Mouse (Mus musculus): Measurements from ENCODE around the gene Icam5. TPM values are rescaled to one million over a fixed set of nuclear protein-coding genes. Genes with fewer than 3 reads are reported as not detected.

The Icam5 gene
- polyA plus RNA-seq, 1 experiment from 2014 or later = 0.14 TPM

DNA sequence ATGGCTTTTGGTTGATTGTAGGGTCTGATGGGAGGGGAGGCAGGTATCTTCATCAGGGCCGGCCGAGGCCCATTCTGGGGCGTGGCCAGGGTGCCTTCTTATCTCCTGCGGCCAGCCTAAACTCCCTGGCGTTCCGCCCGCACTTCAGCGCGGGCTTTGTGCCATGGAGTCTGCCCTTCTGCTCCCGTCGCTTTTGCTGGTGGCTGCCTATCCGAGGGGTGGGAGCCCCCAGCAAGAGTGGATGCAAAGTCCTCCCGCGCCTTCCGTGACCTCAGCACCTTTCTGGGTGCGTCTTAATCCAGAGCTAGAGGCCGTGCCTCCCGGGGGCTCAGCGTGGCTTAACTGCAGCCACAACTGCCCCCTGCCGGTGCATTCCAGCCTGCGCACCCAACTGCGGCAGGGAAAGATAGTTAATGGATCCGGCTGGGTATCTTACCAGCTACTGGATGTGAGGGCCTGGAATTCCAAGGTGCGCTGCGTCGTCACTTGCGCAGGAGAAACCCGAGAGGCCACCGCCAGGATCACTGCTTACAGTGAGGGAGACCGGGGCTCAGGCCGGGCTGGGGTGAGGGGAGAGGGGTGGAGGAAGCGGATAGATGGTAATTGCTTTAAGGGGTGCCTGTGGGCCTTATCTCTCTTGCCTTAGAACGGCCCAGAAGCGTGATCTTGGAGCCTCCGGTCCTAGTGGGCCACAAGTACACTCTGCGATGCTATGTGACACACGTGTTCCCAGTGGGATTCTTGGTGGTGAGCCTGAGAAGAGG lies 2.4 kb upstream of the Icam5 start, which contains the start of gene Icam4:
Gene Icam4 (plus strand): TSS at position 83 of the 764 bp plus-strand sequence.
- no peak within 1 kb of the TSS for H3K27ac ChIP-seq
- H3K4me1 ChIP-seq = peaks cover 49% of the 10 kb centered on the region
- no peak for ATAC-seq (ENCODE audit: low FRiP score, low read depth)

DNA sequence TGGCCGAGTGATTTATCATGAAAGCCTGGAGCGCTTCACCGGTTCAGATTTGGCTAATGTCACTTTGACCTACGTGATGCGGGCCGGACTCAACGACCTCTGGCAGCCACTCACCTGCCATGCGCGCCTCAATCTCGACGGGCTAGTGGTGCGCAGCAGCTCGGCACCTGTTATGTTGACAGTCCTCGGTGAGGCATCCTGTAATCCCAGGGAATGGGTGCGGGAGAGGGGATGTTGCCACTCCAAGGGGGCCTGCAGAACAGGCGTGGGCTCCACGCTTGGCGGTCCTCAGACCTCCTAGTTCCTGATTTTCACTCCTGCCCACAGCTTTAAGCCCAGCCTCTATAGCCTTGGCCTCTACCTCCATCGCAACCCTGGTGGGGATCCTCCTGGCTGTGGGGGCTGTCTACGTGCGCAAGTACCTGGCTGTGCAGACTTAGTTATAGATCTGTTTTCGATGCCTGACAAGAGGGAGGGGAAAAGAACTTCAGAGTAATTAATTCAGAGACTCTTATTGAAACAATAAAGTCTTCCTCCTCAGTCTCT lies 1.7 kb upstream of the Icam5 start:
- ATAC-seq (ENCODE audit: low FRiP score, low read depth) = no peak
- Histone ChIP-seq H3K4me1 (peaks cover 49% of the 10 kb centered on the region), H3K4me3 (peak overlapping the region; percentile 15; the same call in 1 of the 2 replicates), H3K4me2 (replicated peaks) (peak overlapping the region; percentile 84), H3K36me3 (no peaks in the 10 kb centered on the region), H3K27me3 (replicated peaks) (peaks cover 72% of the 10 kb centered on the region), H3K9ac (no peak overlapping the region), H3K27ac (no peak overlapping the region), H3K9me3 (no peaks in the 10 kb centered on the region)
- WGBS = 27% methylated on average over 22 of the region's 22 CpGs

More for the DNA sequence above, 2.4 kb upstream of the Icam5 start, which contains the start of gene Icam4:
- Histone ChIP-seq H3K4me2 (replicated peaks) (peak within 1 kb of the TSS; percentile 84), H3K9ac (peak within 1 kb of the TSS; percentile 33; the same call in 1 of the 2 replicates), H3K36me3 (no peaks in the 10 kb centered on the region), H3K4me3 (peak within 1 kb of the TSS; percentile 25), H3K27me3 (replicated peaks) (peaks cover 65% of the 10 kb centered on the region), H3K9me3 (no peaks in the 10 kb centered on the region)
- WGBS = 2% methylated on average over 37 of the region's 37 CpGs

DNA sequence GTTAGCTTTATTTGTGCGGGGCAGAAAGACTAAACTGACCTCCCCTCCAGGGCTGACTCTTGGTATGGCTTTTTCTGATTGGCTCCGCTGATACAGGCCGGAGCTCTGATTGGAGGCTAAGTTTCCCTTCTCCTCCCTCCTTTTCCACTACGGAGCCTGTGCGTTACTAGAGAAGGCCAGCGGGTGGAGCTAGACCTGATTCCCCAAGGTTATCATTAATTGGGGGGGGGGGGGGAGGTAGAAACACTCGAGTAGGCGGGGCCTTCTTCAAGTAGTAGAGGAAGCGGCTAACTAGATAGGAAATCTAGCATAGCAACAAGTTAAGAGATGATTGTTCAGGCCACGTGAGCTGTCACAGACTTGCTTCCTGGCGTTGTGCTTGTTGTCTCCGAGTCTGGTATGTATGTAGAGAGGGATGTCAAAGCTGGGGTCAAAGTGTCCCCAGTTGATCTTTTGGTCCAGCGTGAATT lies 1.1 kb upstream of the Icam5 start:
- under 1% methylated on average over 13 of the region's 13 CpGs for whole genome bisulfite sequencing
- Histone ChIP-seq H3K9me3 (no peaks in the 10 kb centered on the region), H3K27me3 (replicated peaks) (peaks cover 79% of the 10 kb centered on the region), H3K4me1 (peaks cover 49% of the 10 kb centered on the region), H3K36me3 (no peaks in the 10 kb centered on the region), H3K4me3 (peak overlapping the region; percentile 37), H3K9ac (no peak overlapping the region), H3K4me2 (replicated peaks) (peak overlapping the region; percentile 84), H3K27ac (no peak overlapping the region)
- ATAC-seq (ENCODE audit: low FRiP score, low read depth) = peak; percentile 45; the same call in 1 of the 2 replicates

- peak overlapping the region; percentile 50; the same call in 1 of the 2 replicates for H3K9ac ChIP-seq
- WGBS = under 1% methylated on average over 36 of the region's 36 CpGs
- peak overlapping the region; percentile 37 for H3K4me3 ChIP-seq
- ATAC-seq (ENCODE audit: low FRiP score, low read depth) = peak; percentile 50
- H3K4me1 ChIP-seq = peaks cover 49% of the 10 kb centered on the region
- peak overlapping the region; percentile 84 for H3K4me2 ChIP-seq (replicated peaks)
- H3K36me3 ChIP-seq = no peaks in the 10 kb centered on the region
- H3K9me3 ChIP-seq = no peaks in the 10 kb centered on the region
- H3K27me3 ChIP-seq (replicated peaks) = peaks cover 81% of the 10 kb centered on the region
- H3K27ac ChIP-seq = no peak overlapping the region
Observed at GRCm38 (mm10) chr9:21031251-21031895, 500 bp upstream of the Icam5 start.

DNA sequence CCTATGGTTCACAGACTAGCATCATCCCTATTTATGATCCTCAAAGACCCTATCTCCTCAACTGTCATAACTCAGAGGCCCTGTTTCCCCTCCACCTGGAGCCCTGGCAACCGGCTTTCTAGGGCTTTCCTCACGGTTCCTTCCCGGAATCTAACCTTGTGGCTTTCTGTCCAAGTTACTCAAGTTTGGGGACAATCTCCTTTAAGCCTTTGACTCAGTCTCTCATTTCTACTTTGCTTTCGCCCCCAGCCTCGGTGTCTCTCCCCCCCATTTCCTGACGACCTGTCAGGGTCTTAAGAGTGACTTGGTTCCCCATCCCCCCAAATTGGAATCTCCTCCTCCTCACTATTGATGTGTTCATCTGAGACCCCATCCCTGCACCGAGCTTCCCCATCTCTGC lies 618 bp downstream of the Icam5 start:
- peaks cover 58% of the 10 kb centered on the region for H3K4me1 ChIP-seq

DNA sequence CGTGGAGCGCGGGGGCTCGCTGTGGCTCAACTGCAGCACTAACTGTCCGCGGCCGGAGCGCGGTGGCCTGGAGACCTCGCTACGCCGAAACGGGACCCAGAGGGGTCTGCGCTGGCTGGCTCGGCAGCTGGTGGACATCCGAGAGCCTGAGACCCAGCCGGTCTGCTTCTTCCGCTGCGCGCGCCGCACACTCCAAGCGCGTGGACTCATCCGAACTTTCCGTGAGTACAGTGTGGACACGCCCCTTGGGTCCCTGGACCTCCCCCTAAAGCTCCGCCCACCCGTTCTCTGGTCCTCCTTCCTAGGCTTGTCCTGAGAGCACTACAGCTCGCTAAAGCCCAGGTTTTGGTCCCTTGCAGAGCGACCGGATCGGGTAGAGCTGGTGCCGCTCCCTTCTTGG lies 1.3 kb downstream of the Icam5 start:
- H3K27me3 ChIP-seq (replicated peaks) = peaks cover 95% of the 10 kb centered on the region
- peaks cover 60% of the 10 kb centered on the region for H3K4me1 ChIP-seq

More for the DNA sequence above, 618 bp downstream of the Icam5 start:
- Histone ChIP-seq H3K27ac (no peak overlapping the region), H3K27me3 (replicated peaks) (peaks cover 88% of the 10 kb centered on the region), H3K9ac (no peak overlapping the region), H3K4me2 (replicated peaks) (peak overlapping the region; percentile 84), H3K36me3 (no peaks in the 10 kb centered on the region), H3K4me3 (peak overlapping the region; percentile 39; the same call in 1 of the 2 replicates), H3K9me3 (no peaks in the 10 kb centered on the region)
- 2% methylated on average over 7 of the region's 7 CpGs for WGBS
- ATAC-seq (ENCODE audit: low FRiP score, low read depth) = no peak

DNA sequence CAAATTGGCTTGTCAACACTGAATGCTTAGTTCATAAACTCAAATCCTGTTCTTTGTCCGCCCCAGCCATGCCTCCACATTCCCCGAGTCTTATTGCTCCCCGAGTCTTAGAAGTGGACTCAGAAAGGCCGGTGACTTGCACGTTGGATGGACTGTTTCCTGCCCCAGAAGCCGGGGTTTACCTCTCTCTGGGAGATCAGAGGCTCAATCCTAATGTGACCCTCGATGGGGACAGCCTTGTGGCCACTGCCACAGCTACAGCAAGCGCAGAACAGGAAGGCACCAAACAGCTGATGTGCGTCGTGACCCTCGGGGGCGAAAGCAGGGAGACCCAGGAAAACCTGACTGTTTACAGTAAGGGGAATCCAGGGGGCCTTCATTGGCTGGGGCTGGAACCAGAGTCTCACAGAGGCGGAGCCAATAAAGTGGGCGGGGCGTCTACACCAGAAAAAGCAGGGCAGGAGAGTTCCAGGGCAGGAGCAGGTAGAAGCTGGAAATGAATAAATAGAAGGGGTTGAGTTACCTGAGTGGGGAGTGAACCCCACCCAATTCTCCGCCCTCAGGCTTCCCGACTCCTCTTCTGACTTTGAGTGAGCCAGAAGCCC lies 2.7 kb downstream of the Icam5 start:
- Histone ChIP-seq H3K36me3 (no peaks in the 10 kb centered on the region), H3K9ac (no peak overlapping the region), H3K9me3 (peaks cover 3% of the 10 kb centered on the region; the same call in 1 of the 2 replicates), H3K4me1 (peaks cover 54% of the 10 kb centered on the region), H3K4me2 (replicated peaks) (peak overlapping the region; percentile 12; the same call in 1 of the 2 replicates), H3K4me3 (no peak overlapping the region), H3K27me3 (replicated peaks) (peaks cover 96% of the 10 kb centered on the region), H3K27ac (no peak overlapping the region)
- ATAC-seq (ENCODE audit: low FRiP score, low read depth) = no peak
- WGBS = 2% methylated on average over 17 of the region's 17 CpGs

More for the DNA sequence above, 1.3 kb downstream of the Icam5 start:
- H3K36me3 ChIP-seq = no peaks in the 10 kb centered on the region
- H3K9me3 ChIP-seq = no peaks in the 10 kb centered on the region
- H3K4me2 ChIP-seq (replicated peaks) = peak overlapping the region; percentile 84
- no peak for ATAC-seq (ENCODE audit: low FRiP score, low read depth)
- H3K27ac ChIP-seq = no peak overlapping the region
- H3K4me3 ChIP-seq = peak overlapping the region; percentile 39
- under 1% methylated on average over 34 of the region's 34 CpGs for WGBS
- H3K9ac ChIP-seq = no peak overlapping the region

DNA sequence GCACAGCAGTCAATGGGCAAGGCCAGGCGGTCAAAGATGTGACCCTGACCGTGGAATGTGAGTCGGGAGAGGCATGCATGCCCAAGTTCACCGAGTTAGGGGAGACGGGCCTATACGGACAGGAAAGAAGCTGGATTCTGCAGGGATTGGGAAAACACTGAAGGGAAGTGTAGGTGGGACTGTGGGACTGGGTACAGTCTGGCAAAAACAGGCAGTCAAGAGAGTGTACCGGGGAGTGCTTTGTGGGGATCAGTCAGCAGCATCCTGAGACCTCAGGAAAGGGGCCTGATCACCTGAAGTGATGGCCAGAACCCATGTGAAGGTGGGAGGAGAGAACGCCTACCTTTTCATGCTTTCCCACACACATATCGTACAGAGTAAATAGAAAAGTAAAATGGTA lies 3.7 kb downstream of the Icam5 start:
- no peak overlapping the region for H3K4me2 ChIP-seq (replicated peaks)
- no peak overlapping the region for H3K27ac ChIP-seq
- H3K27me3 ChIP-seq (replicated peaks) = peaks cover 94% of the 10 kb centered on the region
- WGBS = 17% methylated on average over 9 of the region's 9 CpGs
- ATAC-seq (ENCODE audit: low FRiP score, low read depth) = no peak
- H3K4me1 ChIP-seq = peaks cover 47% of the 10 kb centered on the region
- H3K4me3 ChIP-seq = 0 out of 2 replicates have a peak overlapping the region, but pooled peaks have one; percentile 5
- H3K9ac ChIP-seq = no peak overlapping the region
- H3K9me3 ChIP-seq = peaks cover 3% of the 10 kb centered on the region; the same call in 1 of the 2 replicates
- H3K36me3 ChIP-seq = no peaks in the 10 kb centered on the region

DNA sequence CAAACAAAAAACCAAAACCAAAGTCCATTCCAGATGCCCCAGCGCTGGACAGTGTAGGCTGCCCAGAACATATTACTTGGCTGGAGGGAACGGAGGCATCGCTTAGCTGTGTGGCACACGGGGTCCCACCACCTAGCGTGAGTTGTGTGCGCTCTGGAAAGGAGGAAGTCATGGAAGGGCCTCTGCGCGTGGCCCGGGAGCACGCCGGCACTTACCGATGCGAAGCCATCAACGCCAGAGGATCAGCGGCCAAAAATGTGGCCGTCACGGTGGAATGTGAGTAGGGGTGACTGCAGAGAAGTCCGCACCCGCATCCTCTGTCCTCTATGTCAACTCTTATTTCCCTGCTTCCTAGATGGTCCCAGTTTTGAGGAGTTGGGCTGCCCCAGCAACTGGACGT lies 4.3 kb downstream of the Icam5 start:
- ATAC-seq (ENCODE audit: low FRiP score, low read depth) = no peak
- Histone ChIP-seq H3K4me3 (no peak overlapping the region), H3K9me3 (peaks cover 3% of the 10 kb centered on the region; the same call in 1 of the 2 replicates), H3K36me3 (no peaks in the 10 kb centered on the region), H3K4me1 (peaks cover 41% of the 10 kb centered on the region), H3K27me3 (replicated peaks) (peaks cover 90% of the 10 kb centered on the region), H3K9ac (no peak overlapping the region), H3K4me2 (replicated peaks) (no peak overlapping the region), H3K27ac (no peak overlapping the region)
- WGBS = 7% methylated on average over 20 of the region's 20 CpGs

- no peak for ATAC-seq (ENCODE audit: low FRiP score, low read depth)
- Histone ChIP-seq H3K4me2 (replicated peaks) (peak overlapping the region; percentile 59), H3K4me3 (peak overlapping the region; percentile 35; the same call in 1 of the 2 replicates), H3K9me3 (peaks cover 3% of the 10 kb centered on the region; the same call in 1 of the 2 replicates), H3K27ac (no peak overlapping the region), H3K27me3 (replicated peaks) (peaks cover 85% of the 10 kb centered on the region), H3K36me3 (no peaks in the 10 kb centered on the region), H3K9ac (0 out of 2 replicates have a peak overlapping the region, but pooled peaks have one; percentile 8), H3K4me1 (peaks cover 36% of the 10 kb centered on the region)
- 1% methylated on average over 22 of the region's 22 CpGs for WGBS
Observed at GRCm38 (mm10) chr9:21036666-21037065, 4.8 kb downstream of the Icam5 start.

GRCm38 (mm10) chr9:21037481-21037891 lies 5.6 kb downstream of the Icam5 start:
- WGBS = 2% methylated on average over 31 of the region's 31 CpGs

More at GRCm38 (mm10) chr9:21037481-21037891, 5.6 kb downstream of the Icam5 start:
- H3K27ac ChIP-seq = no peak overlapping the region
- H3K4me3 ChIP-seq = peak overlapping the region; percentile 35
- peaks cover 28% of the 10 kb centered on the region for H3K4me1 ChIP-seq
- H3K36me3 ChIP-seq = no peaks in the 10 kb centered on the region
- ATAC-seq (ENCODE audit: low FRiP score, low read depth) = 0 out of 2 replicates have a peak, but pooled peaks have one; percentile 14
- H3K9ac ChIP-seq = peak overlapping the region; percentile 26; the same call in 1 of the 2 replicates
- peaks cover 77% of the 10 kb centered on the region for H3K27me3 ChIP-seq (replicated peaks)
- H3K4me2 ChIP-seq (replicated peaks) = peak overlapping the region; percentile 59
- peaks cover 3% of the 10 kb centered on the region; the same call in 1 of the 2 replicates for H3K9me3 ChIP-seq
